Mouse (Mus musculus) Muller cell, postnatal 12 days (primary cell): ENCODE results near the gene Hp.

Experiments
- DNase-seq: peaks from one replicate; pipeline ENCODE4 v3.0.0-alpha.2; 2015; ENCODE audit errors: inconsistent ontology term

The Hp gene

DNA sequence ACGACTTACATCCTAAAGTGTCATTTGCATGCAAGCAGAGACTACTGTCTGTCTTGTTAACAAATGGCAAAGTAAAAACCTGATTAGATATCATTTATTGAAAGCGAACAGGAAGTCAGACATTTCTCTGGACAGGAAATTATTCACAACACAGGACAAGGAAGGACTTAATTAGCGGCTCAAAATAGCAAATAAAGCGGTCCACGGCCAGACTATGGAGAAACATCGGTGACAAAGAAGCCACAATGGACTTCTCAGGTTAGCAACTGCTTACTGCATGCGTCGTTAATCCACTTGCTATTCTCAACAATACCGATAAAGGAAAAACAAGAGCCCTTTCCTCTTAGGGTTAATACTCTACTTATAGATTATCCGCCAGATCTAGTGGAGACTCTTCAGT is 14.2 kb downstream of the Hp start:
- DNase-seq, result no peak

DNA sequence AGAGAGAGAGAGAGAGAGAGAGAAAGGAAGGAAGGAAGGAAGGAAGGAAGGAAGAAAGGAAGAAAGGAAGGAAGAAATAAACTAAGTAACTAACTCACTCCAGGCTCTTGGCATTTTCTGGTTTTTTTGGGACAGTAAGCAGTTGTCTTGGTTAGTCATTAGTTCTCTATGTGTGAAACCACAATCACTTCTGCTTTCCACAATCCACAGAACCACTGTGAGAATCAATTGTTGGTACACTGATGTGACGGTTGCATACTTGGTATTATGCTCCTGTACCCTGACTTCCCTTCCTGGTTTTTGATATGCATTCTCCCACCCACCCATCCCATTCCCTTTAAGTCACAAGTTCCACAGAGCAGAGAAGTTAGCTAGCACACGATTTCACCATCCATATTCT is 15.1 kb downstream of the Hp start:
- no peak for DNase-seq

DNA sequence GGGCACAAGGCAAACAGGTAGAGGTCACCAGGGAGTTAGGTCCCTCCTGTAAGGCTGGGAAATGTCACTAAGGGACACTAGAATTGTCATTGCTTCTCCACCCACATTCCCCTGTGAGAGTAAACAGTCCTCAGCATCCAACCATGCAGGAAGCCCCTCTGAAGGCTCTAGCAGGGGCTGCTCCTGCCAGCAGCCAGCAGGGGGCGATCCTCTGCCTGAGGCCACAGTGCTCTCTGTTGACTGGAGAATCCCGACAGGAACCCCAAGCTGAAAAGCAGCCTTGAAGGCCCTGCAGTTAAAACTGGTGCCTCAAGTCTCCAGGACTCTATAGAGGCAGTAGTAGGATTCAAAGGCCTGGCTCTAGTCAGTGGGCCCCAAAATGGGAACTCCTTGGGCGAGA is 27.3 kb downstream of the Hp start:
- DNase-seq, result no peak

DNA sequence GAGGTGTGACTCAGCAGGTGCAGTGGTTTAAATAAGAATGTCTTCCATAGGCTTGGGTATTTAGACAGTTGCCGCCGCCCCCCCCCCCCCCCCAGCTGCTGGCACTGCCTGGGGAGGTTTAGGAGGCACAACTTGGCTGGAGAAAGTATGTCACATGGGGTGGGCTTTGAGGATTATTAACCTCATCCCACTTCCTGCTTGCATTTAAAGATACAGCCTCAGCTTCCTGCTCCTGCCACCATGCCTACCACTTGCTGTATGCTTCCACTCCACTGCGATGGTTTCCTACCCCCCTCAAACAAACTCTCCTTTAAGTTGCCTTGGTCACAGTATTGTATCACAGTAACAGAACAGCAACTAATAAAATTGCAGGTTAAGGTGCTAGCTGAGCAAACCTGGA is 34.9 kb downstream of the Hp start:
- no peak for DNase-seq

DNA sequence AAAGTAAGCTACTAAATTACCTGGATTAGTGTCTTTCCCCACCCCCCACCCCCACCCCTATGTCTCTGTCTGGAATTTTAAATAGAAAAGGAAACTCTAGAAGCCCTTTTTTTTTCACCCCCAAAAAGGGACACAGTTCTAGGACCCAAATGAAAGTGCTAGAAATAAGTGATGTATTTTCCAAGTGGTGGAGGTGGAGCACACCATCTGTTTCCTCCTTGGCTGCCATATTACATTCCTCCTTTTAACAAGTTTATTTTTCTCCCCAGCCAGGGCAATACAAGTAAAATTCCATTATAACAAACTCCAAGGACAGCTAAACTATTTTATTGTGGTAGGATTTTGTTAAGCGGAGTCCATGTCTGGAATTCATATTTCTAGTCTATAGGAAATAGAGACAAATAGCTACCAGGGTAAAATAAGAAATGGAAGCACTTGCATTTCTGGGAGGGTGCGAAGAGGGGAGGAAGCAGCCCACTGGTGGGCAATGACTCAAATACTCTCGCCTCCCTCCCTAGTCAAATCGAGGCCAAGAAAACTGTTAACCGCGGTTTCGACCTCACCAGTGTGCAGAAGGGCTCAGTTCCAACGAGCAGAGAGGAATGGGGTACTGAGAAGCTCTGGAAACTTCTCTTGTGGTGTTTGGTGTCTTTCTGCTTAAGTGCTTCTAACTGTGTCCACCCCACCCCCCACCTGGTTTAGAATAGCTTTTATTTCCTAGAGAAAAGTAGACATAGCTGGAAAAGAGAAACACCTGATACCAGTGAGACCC is 36.0 kb downstream of the Hp start:
- no peak for DNase-seq

DNA sequence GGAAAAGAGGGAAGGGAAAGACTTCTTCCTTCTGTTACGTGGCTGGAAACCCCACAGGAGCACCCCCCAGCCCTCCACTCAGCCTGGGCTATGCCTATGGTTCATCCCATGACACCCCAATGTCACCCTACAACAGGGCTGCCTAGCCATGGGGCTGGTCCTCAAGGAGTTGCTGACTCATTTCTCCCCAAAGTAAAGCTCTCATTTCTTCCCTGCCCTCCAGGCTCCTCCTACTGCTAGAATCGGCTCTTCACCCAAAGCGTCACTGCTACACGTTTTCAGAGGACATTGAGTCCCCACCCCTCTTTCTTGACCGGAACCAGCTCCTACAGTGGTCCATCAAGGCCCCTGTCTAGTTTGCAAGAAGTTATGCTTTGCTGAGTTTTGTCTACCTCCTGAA is 36.8 kb downstream of the Hp start:
- no peak for DNase-seq

DNA sequence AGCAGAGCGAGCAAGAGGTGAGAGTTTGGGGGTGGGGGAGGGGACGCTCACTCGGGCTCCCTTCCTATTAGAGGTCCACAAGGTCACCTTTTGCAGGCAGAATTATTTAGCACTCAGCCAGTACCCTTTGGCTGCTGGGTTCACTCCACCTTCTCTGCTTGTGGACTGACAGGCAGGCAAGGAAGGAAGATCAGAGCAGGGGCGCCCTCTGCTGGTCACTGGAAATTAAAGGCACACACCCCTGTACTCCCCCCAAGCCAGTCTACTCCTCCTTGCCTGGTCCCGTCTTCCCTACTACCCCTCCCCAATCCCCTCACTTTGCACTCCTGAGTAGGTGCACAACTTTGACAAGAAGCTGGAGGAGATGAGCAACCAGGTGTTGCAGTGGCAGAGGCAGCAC is 42.3 kb downstream of the Hp start:
- peak; percentile 55 for DNase-seq

DNA sequence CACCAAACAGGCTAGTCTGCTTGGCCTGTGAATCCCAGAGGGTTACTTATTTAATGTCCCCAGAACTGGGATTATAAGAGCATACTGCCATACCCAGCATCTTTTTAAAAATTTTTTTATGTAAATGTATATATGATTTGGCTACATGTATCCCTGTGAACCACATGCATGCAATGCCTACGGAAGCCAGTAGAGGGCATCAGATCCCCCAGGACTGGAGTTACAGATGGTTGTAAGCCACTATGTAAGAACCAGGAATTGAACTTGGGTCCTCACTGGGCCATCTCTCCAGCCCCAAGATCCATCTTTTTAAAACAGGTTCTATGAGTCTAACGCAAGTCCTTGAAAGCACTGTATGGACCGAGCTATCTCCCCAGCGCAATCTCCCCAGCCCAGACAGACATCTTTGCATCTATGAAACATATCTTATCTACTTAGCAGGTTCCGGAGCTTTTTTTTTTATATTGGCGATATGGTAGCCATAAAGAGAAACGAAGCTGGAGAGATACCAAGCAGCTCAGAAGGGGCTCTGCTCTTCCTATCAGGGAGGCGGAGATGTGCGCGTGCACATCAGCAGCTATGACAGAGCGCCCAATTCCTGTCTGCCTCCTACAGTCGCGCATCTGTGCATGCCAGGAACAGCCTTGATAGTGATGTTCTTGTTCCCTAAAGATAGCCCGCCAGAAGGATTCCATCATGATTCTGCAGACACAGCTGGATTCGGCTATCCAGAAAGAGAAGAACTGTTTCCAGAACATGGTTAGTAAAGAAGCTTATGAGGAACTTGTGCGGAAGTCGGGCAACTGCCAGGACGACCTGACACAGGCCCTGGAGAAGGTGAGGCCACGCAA is 43.6 kb downstream of the Hp start:
- no peak for DNase-seq
